Mouse (Mus musculus) heart, postnatal 0 days (tissue): Measurements from ENCODE around the gene Prpsap1. TPM values are rescaled to one million over a fixed set of nuclear protein-coding genes. Genes with fewer than 3 reads are reported as not detected.

Experiments used
- ATAC-seq: fragments of 200-750 bp; cut with Nextera tagmentation; 2 replicates; pipeline ENCODE4 v1.8.0; 2017; ENCODE audit warnings: low read depth, moderate number of reproducible peaks, moderate library complexity; ENCODE audit not compliant: insufficient read depth
- DNase-seq: peaks from one replicate; pipeline ENCODE4 v3.0.0-alpha.2; 2016; ENCODE audit warnings: low spot score
- H3K27ac ChIP-seq: fragments of 300-500 bp; sonication (generic); 2 replicates; pipeline ENCODE4 v1.5.1; 2014; ENCODE audit warnings: low read depth, mild to moderate bottlenecking
- H3K27me3 ChIP-seq: fragments of 300-500 bp; sonication (generic); 2 replicates; pipeline ENCODE4 v1.6.1; 2014; ENCODE audit warnings: low read length, mixed read lengths; ENCODE audit not compliant: control insufficient read depth, insufficient read depth
- H3K36me3 ChIP-seq: fragments of 300-500 bp; sonication (generic); replicated peaks from 2 replicates; pipeline ENCODE4 v1.6.1; 2014; ENCODE audit warnings: low read length, mixed read lengths; ENCODE audit not compliant: control insufficient read depth, insufficient read depth
- H3K4me1 ChIP-seq: fragments of 300-500 bp; sonication (generic); 2 replicates; pipeline ENCODE4 v1.6.1; 2014; ENCODE audit warnings: antibody characterized with exemption; ENCODE audit not compliant: control insufficient read depth, insufficient read depth
- H3K4me2 ChIP-seq: fragments of 300-500 bp; sonication (generic); 2 replicates; pipeline ENCODE4 v1.6.1; 2014; ENCODE audit warnings: low read depth, mild to moderate bottlenecking, low read length, moderate library complexity
- H3K4me3 ChIP-seq: fragments of 300-500 bp; sonication (generic); 2 replicates; pipeline ENCODE4 v1.5.1; 2014; ENCODE audit warnings: low read depth, low read length
- H3K9ac ChIP-seq: fragments of 300-500 bp; sonication (generic); replicated peaks from 2 replicates; pipeline ENCODE4 v1.6.1; 2014; ENCODE audit warnings: low read depth, low read length, mixed read lengths
- H3K9me3 ChIP-seq: fragments of 300-500 bp; sonication (generic); replicated peaks from 2 replicates; pipeline ENCODE4 v1.6.1; 2016; ENCODE audit warnings: low read length; ENCODE audit not compliant: control insufficient read depth
- CTCF ChIP-seq: IDR thresholded peaks from 2 replicates; pipeline ENCODE4 v1.5.1; 2016; ENCODE audit warnings: antibody characterized with exemption, control low read depth, low read depth
- EP300 ChIP-seq: IDR thresholded peaks from 2 replicates; pipeline ENCODE4 v1.6.1; 2016; ENCODE audit warnings: antibody characterized with exemption, low read depth
- WGBS: fragments of 180-500 bp; shearing (Covaris S2); extraction: QIAGEN DNeasy Blood & Tissue Kit; methylation state at CpG from one replicate; pipeline ENCODE4 v1.1.7; 2014; 5-methylcytosine and 5-hydroxymethylcytosine counted together
- polyA plus RNA-seq: library from polyadenylated mRNA; unstranded; fragments of >200 nt; fragmentation: Nextera tagmentation; extraction: Ambion mirVana; gene quantifications from 2 replicates; pipeline ENCODE4 v1.2.1, GENCODE M21; 2015
- total RNA-seq: library from RNA; depleted of rRNA; stranded (reverse); fragments of >200 nt; gene quantifications from 2 replicates; pipeline ENCODE4 v1.2.3, GENCODE M21; 2014; ENCODE audit warnings: low replicate concordance

Gene Prpsap1
- total and polyA plus RNA-seq, 2 experiments from 2014 or later: 43.3 to 59.2 TPM

- H3K36me3 ChIP-seq: peaks cover 12% of the 10 kb centered on the region; the same call in 1 of the 2 replicates
- no peak overlapping the region for H3K9ac ChIP-seq
- no peak for TF ChIP-seq EP300
- H3K27me3 ChIP-seq: no peaks in the 10 kb centered on the region
- H3K27ac ChIP-seq: peak overlapping the region; percentile 30; the same call in 1 of the 2 replicates
- H3K4me3 ChIP-seq: no peak overlapping the region
- WGBS: 62% methylated on average over 8 of the region's 8 CpGs
- H3K4me2 ChIP-seq: peak overlapping the region; percentile 32; the same call in 1 of the 2 replicates
- H3K9me3 ChIP-seq: no peaks in the 10 kb centered on the region
- no peak for ATAC-seq
- H3K4me1 ChIP-seq: peaks cover 35% of the 10 kb centered on the region
- no peak for DNase-seq
These were observed 61.2 kb downstream of the Prpsap1 start for GRCm38 (mm10) chr11:116432593-116433355.

DNA sequence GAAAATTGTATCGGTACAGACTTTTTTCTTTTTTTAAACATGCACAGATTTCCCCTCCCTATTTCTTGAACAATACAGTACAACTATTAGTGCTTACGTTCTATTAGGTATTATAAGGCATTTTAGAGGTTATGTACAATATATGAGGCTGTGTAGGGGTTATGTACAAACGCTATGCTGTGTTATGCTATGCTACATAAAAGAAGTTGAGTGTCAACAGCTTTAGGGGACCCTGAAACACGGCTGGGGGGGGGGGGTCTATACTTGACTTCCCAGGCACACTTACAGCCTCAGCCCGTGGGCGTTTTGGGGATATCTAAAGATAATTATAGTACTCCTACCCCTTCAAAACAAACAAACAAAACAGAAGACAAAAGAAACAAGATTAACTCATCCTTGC is 61.9 kb downstream of the Prpsap1 start:
- Histone ChIP-seq H3K4me2 (no peak overlapping the region), H3K4me1 (peaks cover 29% of the 10 kb centered on the region), H3K27ac (no peak overlapping the region), H3K9me3 (no peaks in the 10 kb centered on the region), H3K9ac (no peak overlapping the region), H3K36me3 (0 out of 2 replicates have a peak, but pooled peaks cover 7% of the 10 kb centered on the region), H3K27me3 (no peaks in the 10 kb centered on the region), H3K4me3 (no peak overlapping the region)
- DNase-seq: no peak
- ATAC-seq: no peak
- TF ChIP-seq EP300: no peak
- TF ChIP-seq CTCF: no peak
- WGBS: 53% methylated on average over 6 of the region's 6 CpGs

GRCm38 (mm10) chr11:116431428-116432077 is 62.4 kb downstream of the Prpsap1 start:
- Histone ChIP-seq H3K9ac (no peak overlapping the region), H3K36me3 (0 out of 2 replicates have a peak, but pooled peaks cover 6% of the 10 kb centered on the region), H3K4me3 (no peak overlapping the region), H3K4me2 (peak overlapping the region; percentile 7; the same call in 1 of the 2 replicates), H3K9me3 (no peaks in the 10 kb centered on the region), H3K27ac (no peak overlapping the region), H3K27me3 (no peaks in the 10 kb centered on the region), H3K4me1 (peaks cover 23% of the 10 kb centered on the region)
- WGBS: 52% methylated on average over 11 of the region's 11 CpGs
- TF ChIP-seq CTCF (no peak), EP300 (no peak)
- DNase-seq: no peak
- no peak for ATAC-seq

GRCm38 (mm10) chr11:116430723-116431427 is 63.1 kb downstream of the Prpsap1 start:
- DNase-seq (no peak), ATAC-seq (no peak)
- Histone ChIP-seq H3K9ac (no peak overlapping the region), H3K9me3 (no peaks in the 10 kb centered on the region), H3K36me3 (no peaks in the 10 kb centered on the region), H3K4me3 (no peak overlapping the region), H3K4me1 (peaks cover 18% of the 10 kb centered on the region), H3K27ac (no peak overlapping the region), H3K4me2 (peak overlapping the region; percentile 7; the same call in 1 of the 2 replicates), H3K27me3 (no peaks in the 10 kb centered on the region)
- WGBS: 18% methylated on average over 22 of the region's 22 CpGs
- no peak for TF ChIP-seq EP300
- no peak for TF ChIP-seq CTCF

DNA sequence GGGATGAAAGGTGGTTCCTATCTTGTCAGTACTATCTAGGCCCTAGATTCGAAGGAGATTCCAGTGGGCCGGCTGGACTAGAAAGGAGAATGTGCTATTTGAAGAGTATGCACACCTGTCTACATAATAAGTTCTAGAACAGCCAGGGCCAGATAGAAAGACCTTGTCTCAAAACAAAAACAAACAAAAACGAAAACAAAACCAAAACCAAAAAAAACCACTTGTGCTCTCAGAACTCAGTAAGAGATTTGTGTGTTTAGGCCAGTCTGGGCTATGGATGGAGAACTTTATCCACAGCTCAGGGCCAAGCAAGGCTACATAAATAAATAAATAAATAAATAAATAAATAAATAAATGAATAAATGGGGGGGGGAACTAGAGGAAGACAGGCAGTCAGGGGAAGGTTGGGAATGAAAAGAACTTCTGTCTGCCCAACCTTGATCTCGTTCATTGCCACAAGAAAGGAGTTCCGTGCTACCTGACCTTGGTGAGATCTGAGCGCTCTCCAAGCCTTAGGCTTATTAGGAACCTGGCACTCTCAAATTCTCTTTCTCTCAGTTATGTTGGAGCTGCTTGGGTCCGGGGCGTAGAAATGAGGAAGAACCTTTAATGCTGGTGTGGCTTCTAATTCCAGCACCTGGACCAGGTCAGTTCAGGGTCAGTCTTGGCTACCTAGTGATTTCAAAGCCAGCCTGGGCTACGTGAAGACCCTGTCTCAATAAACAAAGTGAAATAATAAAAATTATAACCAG is 64.0 kb downstream of the Prpsap1 start:
- no peak overlapping the region for H3K9ac ChIP-seq
- no peak for ATAC-seq
- H3K4me2 ChIP-seq: no peak overlapping the region
- no peak overlapping the region for H3K4me3 ChIP-seq
- no peak for TF ChIP-seq EP300
- TF ChIP-seq CTCF: no peak
- H3K36me3 ChIP-seq: no peaks in the 10 kb centered on the region
- 80% methylated on average over 9 of the region's 9 CpGs for WGBS
- DNase-seq: no peak
- no peak overlapping the region for H3K27ac ChIP-seq
- H3K27me3 ChIP-seq: no peaks in the 10 kb centered on the region
- H3K4me1 ChIP-seq: peaks cover 10% of the 10 kb centered on the region
- no peaks in the 10 kb centered on the region for H3K9me3 ChIP-seq
